Mouse (Mus musculus): ENCODE data around the gene Aebp2. TPM values are rescaled to one million over a fixed set of nuclear protein-coding genes. Genes with fewer than 3 reads are reported as not detected.

The Aebp2 gene
- total and polyA plus RNA-seq, 3 experiments, result 25.9 to 42.0 (median 32.5) TPM

DNA sequence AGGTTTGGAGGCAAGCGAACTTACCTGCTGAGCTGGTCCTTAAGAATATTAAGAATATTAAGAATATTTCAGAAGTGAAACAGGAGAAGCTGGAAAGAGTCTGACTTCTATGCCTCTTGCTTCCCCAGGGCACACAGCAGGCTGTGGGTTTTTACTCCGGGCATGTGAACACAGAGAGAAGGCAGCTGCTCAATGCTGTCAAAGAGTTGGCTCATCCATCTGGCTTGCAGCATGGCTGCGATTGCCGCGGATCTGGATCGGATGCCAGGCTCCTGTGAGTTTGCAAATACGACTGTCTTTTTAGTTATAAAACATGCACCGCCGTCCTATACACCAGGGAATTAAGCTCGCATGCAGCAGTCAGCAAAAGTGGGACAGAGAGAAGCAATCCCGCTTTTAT, 75.5 kb downstream of the Aebp2 start:
- TF ChIP-seq CTCF (IDR thresholded peaks at IDR 0.05 in 2 of 3, conservative IDR thresholded peaks at IDR 0.05 in 1 of 3; ENCODE audit: control insufficient read depth in 1 of 3, insufficient read depth in 1 of 3, low read depth in 2 of 3, low read length in 3 of 3, poor library complexity in 1 of 3, severe bottlenecking in 1 of 3) (no peak), BHLHE40 (IDR thresholded peaks at IDR 0.05; ENCODE audit: borderline replicate concordance, low read depth, low read length) (no peak)
- H3K27ac ChIP-seq (ENCODE audit: control insufficient read depth, low read depth, low read length), result no peak overlapping the region
- H3K9me3 ChIP-seq (replicated peaks; ENCODE audit: insufficient read depth, low read length), result no peaks in the 10 kb centered on the region
- no peak overlapping the region for H3K4me3 ChIP-seq (ENCODE audit: control insufficient read depth in 1 of 2, insufficient read depth in 1 of 2, low read depth in 2 of 2, low read length in 2 of 2)
- no peaks in the 10 kb centered on the region for H3K27me3 ChIP-seq (ENCODE audit: control insufficient read depth in 1 of 2, insufficient read depth in 2 of 2, low read length in 2 of 2)
- no peak overlapping the region for H3K9ac ChIP-seq (ENCODE audit: control insufficient read depth, low read depth, low read length, poor library complexity, severe bottlenecking)
- no peak for DNase-seq (ENCODE audit: low read depth, low spot score)
- H3K36me3 ChIP-seq (ENCODE audit: control insufficient read depth in 1 of 2, insufficient read depth in 2 of 2, low read length in 2 of 2), result no peaks in the 10 kb centered on the region
- no peaks in the 10 kb centered on the region for H3K4me1 ChIP-seq (ENCODE audit: control insufficient read depth in 1 of 2, insufficient read depth in 2 of 2, low read length in 2 of 2)
- no peaks in the 10 kb centered on the region for H3K79me2 ChIP-seq (ENCODE audit: control insufficient read depth, insufficient read depth, low read length, poor library complexity)

DNA sequence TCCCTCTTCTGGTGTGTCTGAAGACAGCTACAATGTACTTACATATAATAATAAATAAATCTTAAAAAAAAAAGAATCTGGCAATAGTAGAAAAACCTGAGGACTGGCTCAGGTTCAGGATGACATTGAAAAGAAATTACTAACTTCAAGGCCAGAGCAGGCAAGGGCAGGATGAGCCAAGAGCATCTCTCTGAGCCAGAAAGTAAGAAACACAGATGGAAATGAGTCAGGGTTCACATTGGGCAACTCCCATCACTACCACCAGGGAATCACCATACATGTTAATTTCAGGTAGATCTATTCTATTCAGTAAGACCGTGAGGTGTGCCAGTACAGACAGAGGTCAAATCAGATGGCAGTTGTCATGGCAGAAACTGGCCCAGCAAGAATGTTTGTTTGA, 76.1 kb downstream of the Aebp2 start:
- no peak for TF ChIP-seq ZMIZ1 (IDR thresholded peaks at IDR 0.05; ENCODE audit: low read depth, low read length)
- TF ChIP-seq ZKSCAN1 (IDR thresholded peaks at IDR 0.05; ENCODE audit: low read depth, low read length), result no peak
- no peak overlapping the region for H3K9ac ChIP-seq (ENCODE audit: control insufficient read depth, low read depth, low read length, poor library complexity, severe bottlenecking)
- no peaks in the 10 kb centered on the region for H3K36me3 ChIP-seq (ENCODE audit: control insufficient read depth in 1 of 2, insufficient read depth in 2 of 2, low read length in 2 of 2)
- no peak overlapping the region for H3K4me3 ChIP-seq (ENCODE audit: control insufficient read depth in 1 of 2, insufficient read depth in 1 of 2, low read depth in 2 of 2, low read length in 2 of 2)
- no peaks in the 10 kb centered on the region for H3K27me3 ChIP-seq (ENCODE audit: control insufficient read depth in 1 of 2, insufficient read depth in 2 of 2, low read length in 2 of 2)
- no peaks in the 10 kb centered on the region for H3K79me2 ChIP-seq (ENCODE audit: control insufficient read depth, insufficient read depth, low read length, poor library complexity)
- no peaks in the 10 kb centered on the region for H3K9me3 ChIP-seq (replicated peaks; ENCODE audit: insufficient read depth, low read length)
- H3K4me1 ChIP-seq (ENCODE audit: control insufficient read depth in 1 of 2, insufficient read depth in 2 of 2, low read length in 2 of 2), result no peaks in the 10 kb centered on the region
- no peak for DNase-seq (ENCODE audit: low read depth, low spot score)
- H3K27ac ChIP-seq (ENCODE audit: control insufficient read depth, low read depth, low read length), result no peak overlapping the region

DNA sequence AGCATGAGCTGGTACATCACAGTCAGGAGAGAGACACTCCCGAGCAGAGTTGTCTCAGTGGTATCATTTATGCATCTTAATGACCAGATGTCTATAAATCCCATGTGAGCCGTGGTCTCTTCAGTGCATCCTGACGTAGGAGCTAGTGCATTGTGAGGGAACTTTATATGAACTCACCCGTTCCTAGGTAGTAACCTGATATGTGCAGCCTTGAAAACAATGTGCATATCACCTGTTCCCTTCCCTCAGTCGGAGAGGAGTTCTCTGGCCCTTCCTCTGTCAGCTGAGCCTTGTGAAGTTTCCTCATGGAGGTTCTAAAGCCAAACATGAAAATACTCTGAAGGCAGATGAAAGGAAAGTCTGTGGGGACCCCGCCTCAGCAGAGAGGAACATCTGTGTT, 78.8 kb downstream of the Aebp2 start:
- no peak overlapping the region for H3K9ac ChIP-seq (ENCODE audit: control insufficient read depth, low read depth, low read length, poor library complexity, severe bottlenecking)
- H3K4me1 ChIP-seq (ENCODE audit: control insufficient read depth in 1 of 2, insufficient read depth in 2 of 2, low read length in 2 of 2), result no peaks in the 10 kb centered on the region
- no peak overlapping the region for H3K4me3 ChIP-seq (ENCODE audit: control insufficient read depth in 1 of 2, insufficient read depth in 1 of 2, low read depth in 2 of 2, low read length in 2 of 2)
- no peaks in the 10 kb centered on the region for H3K9me3 ChIP-seq (replicated peaks; ENCODE audit: insufficient read depth, low read length)
- H3K36me3 ChIP-seq (ENCODE audit: control insufficient read depth in 1 of 2, insufficient read depth in 2 of 2, low read length in 2 of 2), result no peaks in the 10 kb centered on the region
- no peak overlapping the region for H3K27ac ChIP-seq (ENCODE audit: control insufficient read depth, low read depth, low read length)
- DNase-seq (ENCODE audit: low read depth, low spot score), result no peak
- no peaks in the 10 kb centered on the region for H3K27me3 ChIP-seq (ENCODE audit: control insufficient read depth in 1 of 2, insufficient read depth in 2 of 2, low read length in 2 of 2)
- TF ChIP-seq MAX (IDR thresholded peaks at IDR 0.05; ENCODE audit: low read length), result no peak
- TF ChIP-seq POLR2AphosphoS5 (IDR thresholded peaks at IDR 0.05; ENCODE audit: borderline replicate concordance, low read depth, low read length), result no peak
- no peak for TF ChIP-seq MEF2A (IDR thresholded peaks at IDR 0.05; ENCODE audit: extremely low read depth, insufficient replicate concordance, low read depth, low read length, poor library complexity, severe bottlenecking)
- no peak for TF ChIP-seq ZC3H11A (IDR thresholded peaks at IDR 0.05; ENCODE audit: low read depth, low read length)
- TF ChIP-seq ZNF384 (IDR thresholded peaks at IDR 0.05; ENCODE audit: low read depth, low read length), result no peak
- TF ChIP-seq USF1 (IDR thresholded peaks at IDR 0.05; ENCODE audit: low read depth, low read length), result no peak
- TF ChIP-seq ZKSCAN1 (IDR thresholded peaks at IDR 0.05; ENCODE audit: low read depth, low read length), result no peak
- TF ChIP-seq ELF1 (IDR thresholded peaks at IDR 0.05; ENCODE audit: low read depth, low read length), result no peak
- TF ChIP-seq NELFE (IDR thresholded peaks at IDR 0.05; ENCODE audit: low read depth, low read length), result no peak
- TF ChIP-seq KAT2A (conservative IDR thresholded peaks at IDR 0.05; ENCODE audit: low read depth, low read length), result no peak
- no peak for TF ChIP-seq POLR2A (IDR thresholded peaks at IDR 0.05; ENCODE audit: control insufficient read depth in 1 of 2, insufficient read depth in 1 of 2, low read depth in 1 of 2, low read length in 2 of 2, poor library complexity in 1 of 2)
- no peak for TF ChIP-seq CHD2 (IDR thresholded peaks at IDR 0.05; ENCODE audit: low read length)
- TF ChIP-seq MXI1 (IDR thresholded peaks at IDR 0.05; ENCODE audit: low read depth, low read length), result no peak
- no peak for TF ChIP-seq SMC3 (IDR thresholded peaks at IDR 0.05; ENCODE audit: low read depth, low read length)
- no peak for TF ChIP-seq EP300 (IDR thresholded peaks at IDR 0.05; ENCODE audit: low read depth in 1 of 2, low read length in 2 of 2)
- no peak for TF ChIP-seq MYB (IDR thresholded peaks at IDR 0.05; ENCODE audit: low read depth, low read length)
- no peak for TF ChIP-seq BHLHE40 (IDR thresholded peaks at IDR 0.05; ENCODE audit: borderline replicate concordance, low read depth, low read length)
- no peak for TF ChIP-seq CHD1 (IDR thresholded peaks at IDR 0.05; ENCODE audit: low read depth, low read length)
- H3K79me2 ChIP-seq (ENCODE audit: control insufficient read depth, insufficient read depth, low read length, poor library complexity), result no peaks in the 10 kb centered on the region

Data from MEL (cell line).